In genomic region chr16:33732237-33732749, GRCm38 (mm10) we compare ENCODE assay signal across 12 mouse cellular contexts. TPM values are rescaled to one million over a fixed set of nuclear protein-coding genes. Genes with fewer than 3 reads are reported as not detected.
DNase-seq lines count a peak whose midpoint lies in the region; ATAC-seq and TF ChIP-seq lines count a peak whose summit lies in the region.
"Had no signal": no experiment of that assay in that cellular context is flagged by ENCODE, and none has a peak within 500 bp of the region (broad histone marks: within the 10 kb centered on the region; RNA-seq: fewer than 3 reads in every experiment).

No protein-coding gene starts in this region.

- no peak for TF ChIP-seq POLR2A in kidney, adult 2 months (IDR thresholded peaks at IDR 0.05; ENCODE audit: low read depth, low read length)

- 0 out of 2 replicates have a peak, but pooled peaks cover 4% of the 10 kb centered on the region for H3K36me3 ChIP-seq in forebrain, postnatal 0 days (ENCODE audit: insufficient read depth)
- no peaks in the 10 kb centered on the region for H3K36me3 ChIP-seq in kidney, adult 2 months (ENCODE audit: control insufficient read depth, insufficient read depth, low read length)

- H3K27ac ChIP-seq in layer of hippocampus, adult 2 months = peak overlapping the region; percentile 85
- H3K27ac ChIP-seq in forebrain, postnatal 0 days (ENCODE audit: low read depth, low read length) = peak overlapping the region; percentile 79
- no peak overlapping the region for H3K27ac ChIP-seq in kidney, adult 2 months (ENCODE audit: insufficient read depth, low read depth, low read length)

- no peak overlapping the region for H3K9ac ChIP-seq in forebrain, postnatal 0 days

- no peak for ATAC-seq in forebrain, postnatal 0 days
- ATAC-seq in megakaryocyte-erythroid progenitor cell, adult 5-6 weeks (replicated peaks; ENCODE audit: low FRiP score, low TSS enrichment, poor library complexity, severe bottlenecking) = peak; percentile 81
- ATAC-seq: inflammation-experienced regulatory T-cells, adult 6 months had no signal

- DNase-seq in layer of hippocampus, adult 2 months (ENCODE audit: low spot score in 2 of 2) = no peak
- no peak for DNase-seq in layer of hippocampus, adult 9-10 months (ENCODE audit: low spot score)
- peak; percentile 88 for DNase-seq in MEL-GATA-1-ER (ENCODE audit: extremely low read depth, low read depth)
- DNase-seq in forebrain, postnatal 0 days = no peak
- DNase-seq in kidney, adult 2 months = no peak
- no peak for DNase-seq in cerebellum, adult 8-10 months
- DNase-seq: kidney, postnatal 36 days; lung, adult 2 months; midbrain, embryonic 14.5 days; thymus, postnatal 36 days had no signal

- H3K4me2 ChIP-seq in forebrain, postnatal 0 days (ENCODE audit: low read depth) = no peak overlapping the region

- H3K4me3 ChIP-seq in layer of hippocampus, adult 2 months = no peak overlapping the region
- no peak overlapping the region for H3K4me3 ChIP-seq in forebrain, postnatal 0 days (ENCODE audit: low read depth, low read length)
- H3K4me3 ChIP-seq in kidney, adult 2 months (ENCODE audit: insufficient read depth, low read depth, low read length) = no peak overlapping the region

- 73% methylated on average over 6 of the region's 6 CpGs for WGBS in forebrain, postnatal 0 days
- WGBS in kidney, adult 2 months = 79% methylated on average over 6 of the region's 6 CpGs

- no peaks in the 10 kb centered on the region for H3K9me3 ChIP-seq in forebrain, postnatal 0 days (ENCODE audit: low read length)

- no peaks in the 10 kb centered on the region for H3K27me3 ChIP-seq in forebrain, postnatal 0 days (ENCODE audit: insufficient read depth, low read length)
- H3K27me3 ChIP-seq in kidney, adult 2 months (replicated peaks; ENCODE audit: control insufficient read depth, insufficient read depth, low read length) = no peaks in the 10 kb centered on the region

- peaks cover 18% of the 10 kb centered on the region; the same call in 1 of the 2 replicates for H3K4me1 ChIP-seq in forebrain, postnatal 0 days (ENCODE audit: insufficient read depth)
- no peaks in the 10 kb centered on the region for H3K4me1 ChIP-seq in kidney, adult 2 months (ENCODE audit: control insufficient read depth, insufficient read depth, low read length)

- TF ChIP-seq CTCF in layer of hippocampus, adult 2 months (conservative IDR thresholded peaks at IDR 0.05) = no peak
- TF ChIP-seq CTCF in forebrain, postnatal 0 days (IDR thresholded peaks at IDR 0.05; ENCODE audit: low read depth) = no peak
- TF ChIP-seq CTCF in kidney, adult 2 months (conservative IDR thresholded peaks at IDR 0.05; ENCODE audit: insufficient read depth, insufficient read length, low read depth, low read length) = no peak

RNA-seq across cellular contexts. Expression of gene Heg1, which starts 48.1 kb away (rescaled TPM):
- 10 to 100 TPM; 24.6 to 28.8 TPM for total RNA-seq in layer of hippocampus, adult 2 months (2021)
- total RNA-seq in forebrain, postnatal 0 days (2014; rRNA removed) = 16.2 and 19.9 TPM in 2 replicates
- 6.2 and 8.0 TPM in 2 replicates for polyA plus RNA-seq in forebrain, postnatal 0 days (2015; fragmentation: Nextera tagmentation; extraction: Ambion mirVana)
- 54.2 and 70.0 TPM in 2 replicates for total RNA-seq in megakaryocyte-erythroid progenitor cell, adult 5-6 weeks (2014; fragmentation: Nextera tagmentation)
- 88.3 and 91.5 TPM in 2 replicates for total RNA-seq in megakaryocyte-erythroid progenitor cell, adult 5-6 weeks (2017)
- polyA plus RNA-seq in kidney, adult 2 months (2012; rRNA removed) = 26.7 and 28.4 TPM in 2 replicates
